Mouse (Mus musculus) gastrocnemius, postnatal 4 days (tissue): ENCODE data around the gene Pgd. TPM values are rescaled to one million over a fixed set of nuclear protein-coding genes. Genes with fewer than 3 reads are reported as not detected.
"Not testable (repeated sequence)": the region's sequence is repeated elsewhere in the genome, so short reads cannot be mapped to it uniquely, and the experiment has no call there.

Source experiments
- DNase-seq, 2 experiments: peaks; one replicate each; pipeline ENCODE4 v3.0.0; 2021 to 2022; ENCODE audit warnings: low spot score in 2 of 2, mixed read lengths in 2 of 2
- long read RNA-seq, 2 experiments: library from polyadenylated mRNA; stranded (forward); transcript quantifications; one replicate each; pipeline ENCODE4 v2.0.0; 2021
- total RNA-seq, 2 experiments: library from RNA; stranded (reverse); gene quantifications; 2 replicates each; pipeline ENCODE4 v1.2.3; 2021

The Pgd gene
- total RNA-seq: 10 to 100 TPM; 42.5 to 47.9 TPM
- long read RNA-seq, experiment 1, partial matches to known transcripts: 3 of 10 reads
- long read RNA-seq, experiment 1, other reads (novel, unspliced or antisense): 3 of 10 reads
- long read RNA-seq, experiment 2, partial matches to known transcripts: 3 of 6 reads
- long read RNA-seq, experiment 2, other reads (novel, unspliced or antisense): 2 of 6 reads

DNA sequence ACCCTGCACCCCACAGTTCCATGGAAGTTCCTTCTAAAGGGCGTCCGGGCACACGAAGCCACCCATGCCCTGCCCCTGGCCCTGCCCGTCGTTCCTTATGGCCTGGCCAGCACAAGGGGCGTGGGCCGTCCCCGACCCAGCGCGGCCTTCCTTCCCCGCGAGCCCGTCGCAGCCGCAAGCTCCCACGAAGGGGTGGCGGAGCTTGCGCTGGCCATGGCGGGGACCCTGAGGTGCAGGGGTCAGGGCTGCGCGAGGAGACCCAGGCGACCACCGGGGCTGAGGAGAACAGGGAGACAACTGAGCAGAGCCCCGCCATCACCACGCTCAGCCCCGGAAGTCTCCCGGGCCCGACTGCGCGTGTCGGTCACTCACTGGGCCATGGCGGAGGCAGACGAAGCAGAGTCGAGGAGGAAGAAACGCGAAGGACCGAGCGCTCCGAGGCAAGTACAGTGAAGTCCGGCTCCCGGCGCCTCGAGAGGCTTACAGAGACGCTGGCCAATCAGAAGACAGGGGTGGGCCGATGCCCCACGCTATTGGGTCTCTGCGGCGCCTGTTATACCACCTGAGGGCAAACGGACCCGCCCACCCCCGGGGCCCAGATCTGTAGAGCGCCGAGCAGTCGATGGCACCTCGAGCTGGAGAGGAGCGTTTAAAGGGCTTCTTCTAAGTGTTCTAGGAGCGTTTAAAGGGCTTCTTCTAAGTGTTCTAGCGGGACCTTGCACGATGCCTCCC is at the start of gene Pgd:
TSS of gene Pgd (minus strand) at position 557 of the 732 bp plus-strand sequence.
- DNase-seq: peak; percentile 92 to 96

DNA sequence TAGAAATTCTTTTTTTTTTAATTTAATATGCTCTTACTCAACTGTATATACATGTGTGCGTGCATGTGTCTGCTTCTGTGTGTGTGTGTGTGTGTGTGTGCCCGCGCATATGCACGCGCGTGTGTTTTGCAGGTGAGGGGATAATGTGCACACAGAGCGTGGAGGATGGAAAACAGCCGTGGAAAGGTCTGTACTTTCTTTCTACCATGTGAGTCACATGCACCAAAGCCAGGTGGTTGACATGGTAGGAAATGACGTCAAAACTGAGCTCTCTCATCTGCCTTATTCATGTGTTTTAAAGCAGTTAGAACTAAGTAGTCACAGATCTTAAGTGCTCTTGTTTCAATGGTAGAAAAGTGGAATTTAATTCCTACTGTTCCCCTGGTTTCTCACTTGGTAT is 49.4 kb upstream of the Pgd start:
- DNase-seq: no peak

DNA sequence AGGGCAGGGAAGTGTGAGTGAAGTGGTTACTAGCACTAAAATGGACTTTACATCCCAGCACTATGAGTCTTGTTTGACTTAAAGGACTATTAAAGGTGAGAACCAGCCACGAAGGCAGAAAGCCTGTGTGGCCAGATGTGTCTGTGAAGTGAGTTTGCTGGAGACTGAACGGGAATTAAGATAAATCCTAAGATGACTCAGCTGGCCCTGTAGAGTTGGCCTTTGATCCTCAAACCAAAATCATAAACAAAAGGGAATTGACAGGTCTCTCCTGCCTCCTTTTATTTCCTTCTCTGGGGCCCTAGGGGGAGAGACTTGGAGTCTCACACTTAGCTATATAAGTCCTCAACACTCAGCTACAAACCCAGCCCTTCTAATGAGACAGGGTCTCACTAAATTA is 48.8 kb upstream of the Pgd start:
- DNase-seq: no peak

DNA sequence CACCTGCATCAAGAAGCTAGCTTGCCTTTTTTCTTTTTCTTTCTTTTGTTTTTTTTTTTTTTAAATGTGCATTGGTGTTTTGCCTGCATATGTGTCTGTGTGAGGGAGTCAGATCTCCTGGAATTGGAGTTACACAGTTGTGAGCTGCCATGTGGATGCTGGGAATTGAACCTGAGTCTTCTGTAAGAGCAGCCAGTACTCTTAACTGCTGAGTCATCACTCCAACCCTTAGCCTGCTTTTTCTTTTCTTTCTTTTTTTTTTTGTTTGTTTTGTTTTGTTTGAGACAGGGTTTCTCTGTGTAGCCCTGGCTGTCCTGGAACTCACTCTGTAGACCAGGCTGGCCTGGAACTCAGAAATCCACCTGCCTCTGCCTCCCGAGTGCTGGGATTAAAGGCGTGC is 47.9 kb upstream of the Pgd start:
- not testable (repeated sequence) for DNase-seq

DNA sequence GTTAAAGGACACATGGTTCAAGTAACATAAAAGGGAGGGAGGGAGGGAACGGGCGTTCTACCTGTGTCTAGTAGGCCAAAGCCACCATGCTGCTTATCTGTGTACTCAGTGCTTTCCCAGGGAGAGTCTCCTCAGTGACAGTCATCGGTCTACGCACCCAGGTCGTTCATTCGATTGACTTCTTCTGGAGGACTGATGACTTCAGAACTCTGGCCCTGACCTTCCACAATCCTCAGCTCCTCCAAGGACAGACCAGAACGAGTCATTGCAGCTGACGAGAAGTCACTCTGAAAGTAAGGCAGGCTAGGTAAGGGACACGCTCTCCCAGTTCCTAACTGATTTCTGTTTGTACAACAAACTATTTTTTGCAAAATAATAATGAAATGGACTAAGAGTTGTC is 46.9 kb upstream of the Pgd start:
- no peak for DNase-seq

DNA sequence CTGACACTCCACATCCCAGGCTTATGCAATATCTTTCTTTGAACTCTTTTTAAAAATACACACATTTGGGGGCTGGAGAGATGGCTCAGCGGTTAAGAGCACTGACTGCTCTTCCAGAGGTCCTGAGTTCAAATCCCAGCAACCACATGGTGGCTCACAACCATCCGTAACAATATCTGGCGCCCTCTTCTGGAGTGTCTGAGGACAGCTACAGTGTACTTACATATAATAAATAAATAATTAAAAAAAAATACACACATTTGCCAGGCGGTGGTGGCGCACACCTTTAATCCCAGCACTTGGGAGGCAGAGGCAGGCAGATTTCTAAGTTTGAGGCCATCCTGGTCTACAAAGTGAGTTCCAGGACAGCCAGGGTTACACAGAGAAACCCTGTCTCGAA is 44.9 kb upstream of the Pgd start:
- DNase-seq: not testable (repeated sequence)

DNA sequence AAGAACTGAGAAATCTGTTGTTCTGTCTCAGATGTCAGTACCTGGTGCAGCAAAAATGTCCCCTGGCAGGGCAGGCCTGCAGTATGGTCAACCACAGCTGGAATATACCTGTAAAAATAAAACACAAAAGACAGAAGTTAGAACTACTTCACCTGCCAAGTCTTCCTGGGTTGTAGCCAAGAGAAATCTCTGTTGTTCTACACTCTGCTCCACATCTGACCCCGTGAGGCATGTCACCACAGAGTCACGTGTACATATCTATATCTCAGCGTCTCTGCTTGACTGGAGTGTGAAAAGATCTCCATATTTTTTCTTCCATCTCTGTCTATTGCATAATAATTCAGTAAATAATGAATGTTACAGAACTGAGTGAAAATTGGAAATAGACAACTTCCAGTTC is 35.9 kb upstream of the Pgd start:
- no peak for DNase-seq

DNA sequence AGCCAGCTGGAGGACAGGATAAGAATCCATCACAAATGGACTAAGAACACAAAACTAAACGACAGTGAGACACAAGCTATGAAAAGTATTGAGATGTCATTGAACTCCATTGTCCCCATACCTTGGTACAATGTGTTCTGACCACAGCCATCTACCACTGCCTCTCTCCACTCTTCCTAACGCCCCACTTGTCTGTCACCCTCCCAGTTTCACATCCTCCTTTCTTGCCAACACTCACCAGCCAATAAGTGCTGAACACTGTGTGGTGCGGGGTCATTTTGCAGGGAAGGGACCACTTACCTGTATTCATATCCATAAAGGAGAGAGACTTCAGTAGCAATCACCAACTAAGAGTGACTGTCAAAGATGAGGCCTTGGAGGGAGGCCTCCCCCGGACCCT is 34.5 kb upstream of the Pgd start:
- DNase-seq: no peak

DNA sequence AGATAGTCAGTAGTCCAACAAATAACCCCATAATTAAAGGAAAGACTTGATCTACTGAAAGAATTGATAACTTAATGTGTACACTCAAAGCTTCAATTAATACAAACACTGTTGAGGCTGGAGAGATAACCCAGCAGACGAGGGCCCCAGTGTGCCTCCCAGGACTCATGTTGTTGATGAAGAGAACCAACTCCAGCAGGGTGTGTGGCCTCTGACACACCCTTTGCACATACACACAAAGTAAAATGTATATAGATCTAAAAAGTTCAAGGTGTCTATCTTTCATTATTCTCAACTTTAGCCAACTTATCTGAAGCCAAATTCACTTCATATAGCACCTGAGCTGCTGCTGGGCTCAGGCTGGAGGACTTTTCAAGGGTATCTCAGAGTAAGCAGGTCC is 30.6 kb upstream of the Pgd start:
- no peak for DNase-seq

DNA sequence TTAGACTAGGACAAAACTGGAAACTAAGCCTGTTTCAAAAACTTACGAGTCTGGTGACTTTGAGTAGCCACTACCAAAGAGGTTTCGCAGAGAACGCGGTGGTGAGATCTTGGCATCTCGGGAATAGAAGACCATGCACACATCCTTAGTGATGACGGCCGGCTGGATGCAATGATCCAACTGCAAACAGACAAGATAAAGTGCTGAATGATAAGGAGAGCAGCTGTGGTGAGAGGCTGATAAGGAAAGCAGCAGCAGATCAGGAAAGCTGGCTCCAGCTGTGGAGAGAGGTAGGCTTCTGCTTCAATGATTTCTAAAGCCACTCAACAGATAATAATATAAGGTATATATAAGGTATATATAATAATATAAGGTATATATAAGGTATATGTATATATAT is 24.5 kb upstream of the Pgd start:
- no peak for DNase-seq

DNA sequence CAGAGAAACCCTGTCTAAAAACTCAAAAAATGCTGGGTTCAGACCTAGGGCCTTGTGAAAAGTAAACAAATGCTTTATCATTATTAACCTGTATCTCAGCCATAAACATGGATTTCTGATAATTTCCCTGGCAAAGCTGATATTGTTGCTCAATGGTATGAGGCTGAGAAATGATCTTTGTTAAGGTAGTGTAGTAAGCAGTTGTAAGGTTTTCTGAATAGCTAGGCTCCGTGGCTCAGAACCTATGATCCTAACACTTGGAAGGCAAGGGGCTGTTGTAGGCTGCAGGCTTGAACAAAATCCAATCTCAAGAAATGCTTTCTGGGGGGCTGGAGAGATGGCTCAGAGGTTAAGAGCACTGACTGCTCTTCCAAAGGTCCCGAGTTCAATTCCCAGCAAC is 22.0 kb upstream of the Pgd start:
- no peak for DNase-seq

DNA sequence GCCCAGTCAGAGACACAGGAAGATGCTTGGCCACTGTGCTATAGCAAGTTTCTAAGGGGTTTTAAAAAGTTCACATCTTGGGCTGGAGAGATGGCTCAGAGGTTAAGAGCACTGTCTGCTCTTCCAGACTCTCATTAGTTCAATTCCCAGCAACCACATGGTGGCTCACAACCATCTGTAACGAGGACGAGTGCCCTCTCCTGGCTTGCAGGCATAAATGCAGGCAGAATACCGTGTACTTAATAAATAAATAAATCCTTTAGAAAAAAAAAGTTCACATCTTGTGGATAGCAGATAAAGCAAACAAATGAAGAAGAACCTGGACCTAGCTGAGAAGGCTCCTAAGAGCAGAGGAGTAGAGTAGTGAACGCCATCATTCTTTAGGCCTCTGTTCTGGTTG is 16.2 kb upstream of the Pgd start:
- no peak for DNase-seq

DNA sequence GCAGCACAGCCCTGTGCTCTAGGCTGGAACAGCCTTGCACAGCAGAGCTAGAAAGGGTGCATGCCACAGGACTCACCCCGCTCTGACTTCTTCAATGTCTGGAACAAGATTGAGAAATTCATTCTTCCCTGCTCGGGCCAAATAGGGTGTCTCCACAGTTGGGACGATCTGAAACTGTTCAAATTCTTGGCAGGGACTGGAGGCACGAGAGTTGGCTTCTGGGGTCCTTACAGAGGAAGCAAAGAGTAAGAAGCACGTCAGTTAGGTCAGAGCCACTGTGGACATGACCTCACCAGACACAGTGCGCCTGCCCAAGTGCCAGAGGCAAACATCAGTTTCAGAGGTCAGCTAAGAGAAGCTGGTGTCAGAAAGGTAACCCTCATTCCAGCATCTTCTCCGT is 15.6 kb upstream of the Pgd start:
- DNase-seq: no peak

DNA sequence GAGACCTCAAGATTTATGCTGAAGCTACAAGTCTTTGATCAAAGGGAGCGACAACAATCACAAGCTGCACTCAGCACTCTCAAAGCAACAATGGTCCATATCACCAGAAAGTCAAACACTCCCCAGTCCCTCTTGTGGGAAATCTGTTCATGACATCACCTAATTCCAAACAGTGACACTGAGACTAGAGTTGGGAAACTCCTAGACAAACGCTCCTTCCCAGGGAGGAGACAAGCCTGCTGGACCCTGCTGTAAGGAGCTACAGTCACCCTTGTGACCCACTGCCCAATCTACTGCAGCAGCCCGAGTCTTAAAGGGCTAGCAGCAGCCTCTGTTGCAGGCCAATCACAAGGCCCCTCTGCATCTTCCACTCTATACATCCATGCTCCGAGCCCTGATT is 13.0 kb upstream of the Pgd start:
- DNase-seq: no peak

DNA sequence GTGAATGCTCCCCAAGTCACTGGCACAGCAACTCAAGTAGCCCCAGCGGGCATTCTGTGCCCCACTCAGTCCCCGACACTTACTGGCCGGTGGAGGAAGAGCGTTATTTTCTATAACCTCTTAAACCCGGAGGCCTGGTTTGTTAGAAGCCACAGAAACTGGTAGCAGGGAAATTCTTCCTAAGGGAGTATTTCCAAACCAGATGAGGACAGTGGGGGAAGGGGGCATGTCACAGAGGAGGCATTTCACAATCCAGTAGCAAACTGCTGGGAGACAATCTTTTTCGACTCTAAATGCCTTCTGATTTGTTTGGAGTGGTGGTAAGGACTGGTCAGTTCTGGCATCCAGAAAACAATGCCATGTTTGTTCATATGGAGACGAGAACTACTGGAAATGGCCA is 12.6 kb upstream of the Pgd start:
- DNase-seq: no peak

DNA sequence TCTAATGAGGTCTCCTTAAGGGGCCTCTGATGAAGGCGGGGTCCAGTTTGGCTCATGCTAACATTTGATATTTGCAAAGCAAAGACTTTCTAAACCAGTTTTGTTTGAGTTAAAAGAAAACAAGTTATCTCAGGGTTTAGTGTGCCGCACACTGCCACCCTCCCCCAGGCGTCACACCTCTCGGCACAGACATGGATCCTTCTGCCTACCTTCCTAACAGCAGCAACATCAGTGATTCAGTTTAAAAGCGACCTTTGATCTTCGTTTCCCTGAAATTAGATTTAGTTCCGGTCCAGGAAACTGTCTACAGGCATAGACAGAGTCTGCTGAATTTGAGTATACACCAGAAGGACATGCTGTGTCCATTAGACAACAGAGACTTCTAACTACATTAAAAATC is 11.8 kb upstream of the Pgd start:
- no peak for DNase-seq

DNA sequence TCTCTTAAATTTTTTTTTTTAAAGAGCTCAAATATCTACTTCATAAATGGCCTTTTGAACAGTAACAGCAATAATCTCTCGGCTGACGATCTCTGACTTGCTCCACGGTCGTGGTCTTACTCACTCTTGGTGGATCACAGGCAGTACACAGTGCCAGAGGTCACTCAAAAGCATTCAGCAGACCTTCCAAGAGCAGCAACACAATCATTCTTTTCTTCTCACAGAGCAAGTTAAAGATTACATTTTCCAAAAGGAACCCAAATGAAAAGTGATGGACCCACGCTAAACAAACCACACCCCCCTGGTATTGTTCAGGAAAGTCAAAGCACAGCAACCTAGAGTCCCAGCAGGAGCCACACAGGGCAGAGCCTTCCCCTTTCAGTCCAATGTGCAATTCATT is 10.5 kb upstream of the Pgd start:
- no peak for DNase-seq

DNA sequence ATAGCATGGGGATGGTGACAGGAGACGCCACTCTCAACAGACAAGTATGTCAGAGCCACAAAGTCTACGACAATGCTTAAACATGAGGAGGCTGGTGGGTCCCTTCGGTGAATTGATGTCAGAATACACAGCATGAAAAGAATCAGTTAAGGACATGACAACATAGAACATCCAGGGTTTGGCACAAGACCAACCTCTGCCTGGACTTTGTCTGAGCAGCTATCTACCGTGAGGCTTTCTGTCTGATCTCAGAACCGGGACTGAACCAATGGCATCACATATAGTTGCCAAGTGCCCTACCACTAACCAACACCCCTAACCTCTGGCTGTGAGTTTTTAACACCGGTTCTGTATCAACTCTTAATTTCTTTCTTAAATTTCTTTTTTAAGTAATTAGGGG is 10.1 kb upstream of the Pgd start:
- DNase-seq: no peak

DNA sequence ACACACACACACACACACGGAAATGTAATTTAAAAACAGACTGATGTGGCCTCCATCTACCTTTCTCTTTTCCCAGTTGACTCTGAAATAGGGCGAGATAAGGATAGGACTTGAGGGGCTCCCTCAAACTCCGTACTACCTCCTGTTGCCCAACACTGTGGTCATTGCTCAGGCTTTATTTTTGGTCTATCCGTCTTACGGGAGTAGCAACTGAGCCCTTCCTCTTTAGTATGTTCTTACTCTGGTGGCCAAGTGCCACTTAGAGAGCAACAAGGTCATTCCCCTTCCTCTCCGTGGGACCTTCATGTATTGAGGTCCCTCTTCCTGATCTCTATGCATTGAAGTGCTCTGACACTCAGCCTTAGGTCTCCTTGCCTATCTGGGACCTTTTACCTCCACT is 7.1 kb upstream of the Pgd start:
- DNase-seq: no peak

DNA sequence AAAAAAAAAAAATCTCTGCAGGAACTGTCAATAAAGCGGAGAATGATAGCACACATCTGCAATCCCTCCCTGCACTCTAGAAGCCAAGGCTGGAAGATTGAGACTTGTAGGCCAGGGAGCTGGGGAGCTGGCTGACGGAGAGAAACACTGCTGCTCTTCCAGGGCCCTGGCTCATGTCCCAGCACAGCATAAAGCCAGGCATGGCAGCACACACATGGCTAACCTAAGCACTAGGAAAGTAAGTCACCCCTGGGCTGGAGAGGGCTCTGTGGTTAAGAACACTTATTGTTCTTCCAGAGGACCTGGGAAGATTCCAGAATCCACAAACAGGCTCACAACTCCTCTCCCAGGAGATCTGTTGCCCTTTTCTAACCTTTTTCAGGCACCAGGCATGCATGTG is 6.1 kb upstream of the Pgd start:
- peak; percentile 37 to 74 for DNase-seq

DNA sequence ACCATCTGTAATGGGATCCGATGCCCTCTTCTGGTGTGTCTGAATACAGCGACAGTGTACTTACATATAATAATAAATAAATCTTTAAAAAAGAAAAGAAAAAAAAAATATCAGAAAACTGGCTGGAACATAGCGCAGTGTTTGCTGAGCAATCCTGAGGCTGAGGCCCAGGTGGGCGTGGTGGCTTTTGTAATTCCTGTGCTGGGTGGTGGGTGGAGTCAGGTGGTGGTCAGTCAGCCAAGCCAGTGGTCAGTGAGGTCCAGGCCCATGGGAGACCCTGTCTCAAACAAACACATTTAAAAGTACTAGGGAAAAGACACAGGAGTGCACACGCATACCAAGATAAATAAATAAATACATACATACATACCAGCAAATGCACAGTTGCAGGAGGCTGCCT is 5.5 kb upstream of the Pgd start:
- peak in 1 of 2 experiments; percentile 66 for DNase-seq

DNA sequence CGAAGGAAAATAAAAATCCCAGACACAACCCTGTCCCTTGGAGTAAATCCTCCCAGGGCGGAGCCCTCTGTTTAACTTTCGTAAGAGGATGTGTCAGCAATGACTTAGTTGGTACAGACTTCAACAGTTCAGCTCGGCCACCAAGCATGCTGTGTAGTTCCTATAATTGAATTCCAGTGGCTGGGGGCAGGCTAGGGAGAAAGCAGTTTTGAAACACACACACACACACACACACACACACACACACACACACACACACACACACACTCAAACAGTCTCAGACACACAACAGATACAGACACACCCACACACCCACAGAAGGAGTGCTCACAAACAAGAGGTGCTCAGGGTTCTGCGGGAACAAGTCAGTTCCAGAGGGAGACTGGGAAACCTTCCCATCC is 5.0 kb upstream of the Pgd start:
- peak in 1 of 2 experiments; percentile 41 for DNase-seq

DNA sequence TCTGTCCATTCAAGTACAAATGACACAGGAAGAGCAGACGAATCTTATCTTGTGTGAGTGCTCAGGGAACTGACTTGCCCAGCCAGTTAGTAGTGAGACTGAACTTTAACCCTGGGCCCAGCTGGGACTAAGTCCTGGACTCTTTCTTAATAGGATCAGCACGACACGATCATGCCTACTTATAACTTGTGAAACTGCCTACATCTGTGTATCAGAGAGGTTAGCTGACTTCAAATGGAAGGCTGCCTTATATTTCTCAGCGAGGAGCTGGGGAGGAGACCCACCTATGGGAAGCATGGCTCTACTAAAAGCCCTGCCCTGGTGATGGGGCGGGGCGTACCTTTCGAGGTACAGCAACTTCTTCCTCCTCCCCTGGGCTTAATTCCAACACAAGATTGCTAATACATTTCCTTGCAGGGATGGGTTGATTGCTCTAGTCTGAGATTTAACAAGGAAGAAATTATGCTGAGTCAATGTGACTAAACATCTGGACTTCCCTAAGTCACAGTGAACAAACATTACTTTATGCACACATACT is 3.9 kb upstream of the Pgd start:
- no peak for DNase-seq
